Mouse (Mus musculus): ENCODE data around the gene Ghdc.

Ghdc gene

DNA sequence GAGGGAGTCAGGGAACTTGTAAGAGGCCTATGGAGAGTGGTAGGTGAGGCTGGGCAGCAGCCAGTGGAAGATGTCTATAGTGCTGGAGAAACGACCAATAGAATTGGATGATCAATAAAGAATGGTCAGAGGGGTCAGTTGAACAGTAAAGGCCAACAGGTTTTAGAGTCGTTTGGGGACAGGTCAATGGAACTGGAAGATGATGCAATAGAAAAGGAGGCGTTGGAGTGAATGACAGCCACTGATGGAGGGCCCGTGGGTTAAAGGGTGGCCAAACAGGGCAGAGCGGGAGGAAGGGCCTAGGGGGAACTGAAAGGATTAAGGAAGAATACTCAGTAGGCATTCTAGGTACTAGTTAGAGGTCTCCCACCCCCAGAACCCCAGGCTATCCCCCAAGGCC, 23.6 kb downstream of the Ghdc start:
- no peak for DNase-seq (ENCODE audit: low spot score in 2 of 2)

DNA sequence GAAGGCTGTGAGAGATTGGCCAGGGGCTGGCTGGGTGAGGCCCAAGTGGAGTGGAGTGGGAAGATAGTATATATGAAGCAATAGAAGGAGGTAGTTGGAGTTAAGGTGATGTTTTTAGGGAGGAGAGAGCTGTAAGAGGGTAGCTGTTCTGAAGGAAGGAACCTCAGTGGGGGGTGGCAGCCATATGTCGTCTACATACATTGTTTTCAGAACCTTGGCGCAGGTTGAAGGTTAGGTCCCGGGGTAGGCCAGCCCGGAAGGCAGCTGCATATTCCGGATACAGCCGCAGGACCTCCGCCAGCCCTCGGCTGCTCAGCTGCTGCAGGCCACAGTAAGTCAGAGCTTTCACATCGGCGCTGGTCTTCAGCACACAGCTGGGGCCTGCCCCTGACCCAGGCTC, 24.2 kb downstream of the Ghdc start:
- DNase-seq (ENCODE audit: low spot score in 2 of 2), result no peak

- DNase-seq (ENCODE audit: low spot score in 2 of 2), result no peak
These were observed 25.7 kb downstream of the Ghdc start for GRCm38 (mm10) chr11:100745085-100745484.

- peak in 1 of 2 experiments; percentile 47 for DNase-seq (ENCODE audit: low spot score in 2 of 2)
These were observed 29.4 kb downstream of the Ghdc start for GRCm38 (mm10) chr11:100741348-100741747.

DNA sequence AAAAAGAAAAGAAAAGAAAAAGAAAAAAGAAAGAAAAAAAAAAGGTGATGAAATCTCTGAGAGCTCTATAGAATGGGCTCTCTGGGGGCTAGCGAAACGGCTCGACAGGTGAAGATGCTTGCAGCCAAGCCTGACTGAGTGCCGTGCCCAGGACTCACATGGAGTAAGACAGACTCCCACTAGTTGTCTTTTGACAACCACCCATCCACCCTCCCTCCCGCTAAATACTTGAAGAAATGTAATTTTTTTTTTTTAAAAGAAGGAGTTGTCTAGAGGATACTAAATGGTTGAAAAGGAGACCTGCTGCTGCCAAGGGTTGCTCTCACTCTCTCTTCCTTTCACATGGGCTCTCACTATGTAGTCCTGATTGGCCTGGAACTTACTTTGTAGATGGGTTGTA, 32.0 kb downstream of the Ghdc start:
- no peak for DNase-seq (ENCODE audit: low spot score in 2 of 2)

DNA sequence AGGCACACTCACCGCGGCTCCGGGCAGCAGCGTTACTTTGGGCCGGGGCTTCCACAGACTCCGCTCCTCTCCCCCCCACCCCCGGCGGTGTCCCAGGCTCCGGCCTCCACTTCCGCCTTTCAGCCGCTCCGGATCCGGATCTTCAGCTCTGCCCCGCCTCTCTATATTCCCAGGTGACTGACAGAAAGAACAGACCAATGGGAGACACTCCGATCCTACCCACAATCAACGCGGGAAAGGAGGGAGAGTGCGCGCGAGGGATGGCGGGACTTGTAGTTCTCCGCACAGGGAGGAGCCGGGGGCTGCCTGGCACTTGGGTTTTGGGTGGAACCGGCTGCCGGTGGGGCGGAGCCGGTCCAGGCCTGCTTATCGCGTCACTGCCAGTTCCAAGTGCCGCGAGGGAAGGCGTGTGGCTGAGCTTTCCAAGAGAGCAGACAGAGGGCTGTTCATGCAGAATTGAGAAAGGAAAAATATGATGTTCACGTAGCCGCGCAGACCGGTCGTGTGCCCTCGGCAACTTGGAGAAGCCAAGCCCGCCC, 32.6 kb downstream of the Ghdc start, which contains the start of gene Rab5c:
TSS of gene Rab5c (minus strand) at position 150 of the 539 bp plus-strand sequence.
- DNase-seq (ENCODE audit: low spot score in 2 of 2), result peak; percentile 98 to 99

GRCm38 (mm10) chr11:100737105-100737733, 33.5 kb downstream of the Ghdc start:
- DNase-seq (ENCODE audit: low spot score in 2 of 2), result no peak

- DNase-seq (ENCODE audit: low spot score in 2 of 2), result no peak
These were observed 34.0 kb downstream of the Ghdc start for GRCm38 (mm10) chr11:100736746-100737080.

GRCm38 (mm10) chr11:100735954-100736745, 34.6 kb downstream of the Ghdc start:
- no peak for DNase-seq (ENCODE audit: low spot score in 2 of 2)

- DNase-seq (ENCODE audit: low spot score in 2 of 2), result no peak
These were observed 35.5 kb downstream of the Ghdc start for GRCm38 (mm10) chr11:100735134-100735865.

- DNase-seq (ENCODE audit: low spot score in 2 of 2), result no peak
These were observed 40.1 kb downstream of the Ghdc start for GRCm38 (mm10) chr11:100730477-100731205.

- DNase-seq (ENCODE audit: low spot score in 2 of 2), result no peak
These were observed 40.8 kb downstream of the Ghdc start for GRCm38 (mm10) chr11:100729976-100730375.

- no peak for DNase-seq (ENCODE audit: low spot score in 2 of 2)
These were observed 42.2 kb downstream of the Ghdc start for GRCm38 (mm10) chr11:100728601-100729000.

- DNase-seq (ENCODE audit: low spot score in 2 of 2), result no peak
These were observed 43.6 kb downstream of the Ghdc start for GRCm38 (mm10) chr11:100727201-100727600.

DNA sequence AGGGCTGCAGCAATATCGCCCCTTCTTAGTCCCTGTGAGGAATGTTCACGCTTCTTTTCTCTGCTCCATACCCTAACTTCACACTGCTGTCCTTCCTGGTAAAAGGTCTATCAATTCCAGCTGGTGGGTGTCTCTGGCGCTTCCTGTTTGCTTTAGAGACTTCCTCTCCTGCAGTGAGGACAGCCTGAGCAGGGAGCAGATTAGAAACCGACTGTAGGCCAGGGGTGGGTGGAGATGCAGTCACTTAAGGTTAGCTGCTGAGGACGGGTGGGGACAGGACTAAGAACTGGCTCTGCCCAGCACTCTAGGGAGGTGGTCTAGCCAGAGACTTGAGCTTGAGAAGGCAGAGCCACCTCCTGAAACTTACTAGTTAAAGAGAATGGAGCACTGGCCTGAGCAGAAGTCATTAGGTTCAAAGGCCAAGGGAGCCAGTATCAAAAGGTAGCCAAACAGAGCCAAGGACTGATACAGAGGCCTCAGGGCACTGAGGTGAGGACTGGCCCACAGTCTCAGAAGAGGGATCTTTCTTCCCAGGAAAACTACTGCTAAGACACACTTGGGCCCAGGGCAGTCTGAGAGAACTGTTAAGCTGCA, 45.7 kb downstream of the Ghdc start:
- no peak for DNase-seq (ENCODE audit: low spot score in 2 of 2)

GRCm38 (mm10) chr11:100722493-100723028, 48.2 kb downstream of the Ghdc start:
- no peak for DNase-seq (ENCODE audit: low spot score in 2 of 2)

DNA sequence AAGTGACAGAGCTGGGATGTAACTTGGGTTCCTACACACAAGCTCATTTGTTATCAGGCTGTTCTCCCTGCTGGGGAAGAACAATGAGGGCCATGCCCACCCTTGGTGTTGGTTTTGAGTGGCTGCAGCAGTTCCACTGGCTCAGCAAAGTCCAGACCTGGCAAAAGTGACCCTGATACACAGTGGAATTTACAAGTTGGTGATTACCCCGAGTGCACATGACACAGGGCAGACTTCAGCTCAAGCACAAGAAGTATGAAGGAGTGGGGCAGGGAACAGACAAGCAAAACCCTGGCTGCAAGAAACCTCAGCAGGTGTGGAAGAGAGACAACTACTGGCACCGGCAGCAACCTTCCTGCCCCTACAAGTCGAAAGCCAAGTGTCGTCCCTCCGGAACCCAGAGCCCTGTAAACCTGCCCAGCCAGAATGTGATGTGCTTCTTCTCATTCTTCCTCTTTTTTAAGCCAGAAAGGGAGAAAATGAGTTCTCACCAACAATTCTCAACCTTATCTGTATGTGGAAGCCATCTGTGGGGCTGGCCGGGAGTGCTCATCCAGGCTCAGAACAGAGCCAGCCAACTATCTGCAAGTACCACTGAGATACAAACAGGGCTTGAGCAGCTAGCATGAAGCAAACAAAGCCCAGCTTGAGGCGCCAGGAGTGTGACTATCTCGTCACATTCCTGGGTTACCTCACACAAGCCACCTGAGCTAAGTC, 48.8 kb downstream of the Ghdc start:
- DNase-seq (ENCODE audit: low spot score in 2 of 2), result no peak

GRCm38 (mm10) chr11:100721254-100721653, 49.5 kb downstream of the Ghdc start:
- no peak for DNase-seq (ENCODE audit: low spot score in 2 of 2)

- no peak for DNase-seq (ENCODE audit: low spot score in 2 of 2)
These were observed 50.4 kb downstream of the Ghdc start for GRCm38 (mm10) chr11:100720345-100720744.

DNA sequence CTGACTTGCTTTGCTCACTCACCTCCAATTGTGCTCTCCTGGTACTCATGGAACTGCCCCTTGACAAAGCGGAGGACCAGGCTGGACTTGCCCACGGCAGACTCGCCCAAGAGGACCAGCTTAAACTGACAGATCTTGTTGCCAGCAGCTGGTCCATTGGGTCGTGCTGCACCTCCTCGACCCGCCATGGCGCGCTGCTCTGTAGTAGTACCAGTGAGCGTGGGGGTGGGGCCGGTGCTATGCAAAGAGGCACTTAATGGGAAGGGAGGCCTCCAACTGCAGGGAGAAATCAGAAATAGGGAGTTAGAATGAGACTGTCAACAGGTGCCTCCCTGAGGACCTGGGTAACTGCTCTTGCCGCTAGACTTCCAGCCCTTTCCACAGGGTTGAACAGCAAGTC, 50.9 kb downstream of the Ghdc start:
- no peak for DNase-seq (ENCODE audit: low spot score in 2 of 2)

Data from urinary bladder, postnatal 36 days (tissue).